Mouse (Mus musculus) bone marrow, adult 2 months (tissue): ENCODE data around the gene Pdzrn3. TPM values are rescaled to one million over a fixed set of nuclear protein-coding genes. Genes with fewer than 3 reads are reported as not detected.

Experiments used
- H3K27ac ChIP-seq: fragments of 200-500 bp; 2 replicates; pipeline ENCODE4 v1.5.1; 2012; ENCODE audit warnings: low read depth, mild to moderate bottlenecking, control low read depth, inconsistent platforms, low read length; ENCODE audit not compliant: control insufficient read depth, poor library complexity, insufficient read depth
- H3K4me1 ChIP-seq: fragments of 200-500 bp; 2 replicates; pipeline ENCODE4 v1.6.1; 2011; ENCODE audit warnings: low read length; ENCODE audit not compliant: control insufficient read depth, insufficient read depth
- H3K4me3 ChIP-seq: fragments of 200-500 bp; replicated peaks from 2 replicates; pipeline ENCODE3; 2011; ENCODE audit warnings: mild to moderate bottlenecking, low read depth, low read length, control low read depth; ENCODE audit not compliant: control insufficient read depth
- CTCF ChIP-seq: fragments of 200-500 bp; IDR thresholded peaks from 2 replicates; pipeline ENCODE4 v1.5.1; 2011; ENCODE audit warnings: low read length, control low read depth; ENCODE audit not compliant: control insufficient read depth, insufficient read depth
- POLR2A ChIP-seq: fragments of 200-500 bp; IDR thresholded peaks from 2 replicates; pipeline ENCODE4 v1.6.1; 2011; ENCODE audit warnings: low read depth, mild to moderate bottlenecking, control low read depth, low read length, borderline replicate concordance; ENCODE audit not compliant: control insufficient read depth
- WGBS: fragments of 180-500 bp; shearing (Covaris S2); methylation state at CpG from one replicate; pipeline ENCODE4 v1.1.7; 2018; 5-methylcytosine and 5-hydroxymethylcytosine counted together
- polyA plus RNA-seq: library from polyadenylated mRNA; stranded (reverse); fragments of >200 nt; gene quantifications from 2 replicates; pipeline ENCODE4 v1.2.4, GENCODE M21; 2011; ENCODE audit warnings: low replicate concordance; ENCODE audit not compliant: missing spikeins, insufficient read depth, insufficient read length

Gene Pdzrn3
- 1.0 and 1.8 TPM in 2 replicates for polyA plus RNA-seq

GRCm38 (mm10) chr6:101377167-101377934 is at the start of gene Pdzrn3:
TSS of gene Pdzrn3 (minus strand) at chr6:101377897.
- Histone ChIP-seq H3K27ac (no peak within 1 kb of the TSS; the same call in 1 of the 2 replicates), H3K4me1 (no peaks in the 10 kb centered on the region), H3K4me3 (no peak within 1 kb of the TSS)
- 1% methylated on average over 111 of the region's 111 CpGs for WGBS
- TF ChIP-seq POLR2A (no peak; the same call in 1 of the 2 replicates), CTCF (no peak)

GRCm38 (mm10) chr6:101427296-101427695 is 49.6 kb upstream of the Pdzrn3 start:
- Histone ChIP-seq H3K27ac (no peak overlapping the region), H3K4me1 (no peaks in the 10 kb centered on the region)
- WGBS = 90% methylated on average over 3 of the region's 3 CpGs

GRCm38 (mm10) chr6:101426301-101426700 is 48.6 kb upstream of the Pdzrn3 start:
- no peak for TF ChIP-seq POLR2A
- TF ChIP-seq CTCF = no peak
- no peaks in the 10 kb centered on the region for H3K4me1 ChIP-seq
- H3K27ac ChIP-seq = no peak overlapping the region
- WGBS = 87% methylated on average over 4 of the region's 4 CpGs
- no peak overlapping the region for H3K4me3 ChIP-seq

More at GRCm38 (mm10) chr6:101427296-101427695, 49.6 kb upstream of the Pdzrn3 start:
- no peak overlapping the region for H3K4me3 ChIP-seq
- no peak for TF ChIP-seq POLR2A
- no peak for TF ChIP-seq CTCF

- Histone ChIP-seq H3K4me3 (no peak overlapping the region), H3K27ac (no peak overlapping the region), H3K4me1 (no peaks in the 10 kb centered on the region)
- WGBS = 78% methylated on average over 10 of the region's 10 CpGs
- TF ChIP-seq POLR2A = no peak
- TF ChIP-seq CTCF = no peak
These were observed 44.6 kb upstream of the Pdzrn3 start for GRCm38 (mm10) chr6:101422084-101422954.

- no peak overlapping the region for H3K4me3 ChIP-seq
- no peak overlapping the region for H3K27ac ChIP-seq
- WGBS = 81% methylated on average over 5 of the region's 5 CpGs
- no peak for TF ChIP-seq POLR2A
- TF ChIP-seq CTCF = no peak
- no peaks in the 10 kb centered on the region for H3K4me1 ChIP-seq
These were observed 40.5 kb upstream of the Pdzrn3 start for GRCm38 (mm10) chr6:101418213-101418612.

- H3K27ac ChIP-seq = no peak overlapping the region
- H3K4me3 ChIP-seq = no peak overlapping the region
- no peak for TF ChIP-seq POLR2A
- no peak for TF ChIP-seq CTCF
- no peaks in the 10 kb centered on the region for H3K4me1 ChIP-seq
- WGBS = 62% methylated on average over 1 of the region's 1 CpGs
These were observed 34.0 kb upstream of the Pdzrn3 start for GRCm38 (mm10) chr6:101411701-101412100.

- WGBS = 62% methylated on average over 2 of the region's 2 CpGs
- Histone ChIP-seq H3K4me3 (no peak overlapping the region), H3K27ac (no peak overlapping the region), H3K4me1 (no peaks in the 10 kb centered on the region)
- TF ChIP-seq POLR2A (no peak), CTCF (no peak)
These were observed 33.4 kb upstream of the Pdzrn3 start for GRCm38 (mm10) chr6:101411064-101411463.

GRCm38 (mm10) chr6:101396711-101397110 is 19.0 kb upstream of the Pdzrn3 start:
- Histone ChIP-seq H3K4me1 (no peaks in the 10 kb centered on the region), H3K27ac (no peak overlapping the region), H3K4me3 (no peak overlapping the region)
- TF ChIP-seq CTCF (no peak), POLR2A (no peak)
- WGBS = 69% methylated on average over 4 of the region's 4 CpGs
